Mouse (Mus musculus): ENCODE measurements at regions not wholly inside any gene's neighbourhood (a gene's known extent, or its start where the extent isn't known, plus 50 kb on each side); places are given as distances from the start of the nearest gene placed in this dataset.

- no peak for DNase-seq
Observed at GRCm38 (mm10) chr9:63087195-63087594, 61.6 kb downstream of the Skor1 start.

GRCm38 (mm10) chr9:63086671-63087070 lies 62.1 kb downstream of the Skor1 start:
- no peak for DNase-seq

DNA sequence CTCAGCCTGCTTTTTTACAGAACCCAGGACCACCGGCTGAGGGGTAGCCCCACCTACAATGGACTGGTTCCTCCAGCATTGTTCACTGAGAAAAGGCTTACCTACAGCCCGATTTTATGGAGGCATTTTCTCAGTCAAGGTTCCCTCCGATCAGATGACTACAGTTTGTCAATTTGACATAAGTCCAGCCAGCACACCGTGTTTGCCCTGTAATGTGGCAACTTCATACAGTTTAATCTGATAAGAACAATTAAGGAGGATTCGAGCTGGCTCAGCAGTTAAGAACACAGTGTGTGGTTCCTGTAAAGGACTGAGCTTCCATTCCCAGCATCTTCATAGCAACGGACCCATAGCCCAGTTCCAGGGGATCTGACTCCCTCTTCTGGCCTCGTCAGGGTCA lies 65.9 kb downstream of the Skor1 start:
- no peak for DNase-seq

GRCm38 (mm10) chr9:63082311-63082710 lies 66.5 kb downstream of the Skor1 start:
- no peak for DNase-seq

- no peak for DNase-seq
Observed at GRCm38 (mm10) chr9:63080406-63080805, 68.4 kb downstream of the Skor1 start.

- DNase-seq: peak; percentile 16
Observed at GRCm38 (mm10) chr9:63075252-63075651, 73.5 kb downstream of the Skor1 start.

DNA sequence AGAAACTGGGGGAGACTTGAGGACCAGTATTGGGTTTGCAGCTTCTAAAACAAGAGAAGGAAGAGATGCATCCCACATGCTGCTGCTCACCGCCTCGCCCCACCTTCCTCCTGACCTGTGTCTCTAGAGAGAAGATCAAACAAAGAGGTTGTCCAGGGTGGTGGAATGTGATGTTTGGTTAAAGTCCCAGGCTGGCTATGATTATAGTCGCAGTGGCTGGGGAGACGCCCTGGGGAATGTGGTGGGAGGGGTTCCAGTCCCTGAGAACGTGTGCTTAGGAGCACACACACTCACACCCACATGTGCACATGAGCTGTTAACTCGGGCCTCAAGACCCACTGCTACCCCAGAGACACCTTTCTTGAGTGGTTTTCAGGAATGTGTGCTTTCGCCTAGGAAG lies 74.0 kb downstream of the Skor1 start:
- DNase-seq: no peak

GRCm38 (mm10) chr9:63074023-63074750 lies 74.6 kb downstream of the Skor1 start:
- no peak for DNase-seq

- no peak for DNase-seq
Observed at GRCm38 (mm10) chr9:63071032-63071431, 77.7 kb downstream of the Skor1 start.

- no peak for DNase-seq
Observed at GRCm38 (mm10) chr9:63069919-63070318, 78.8 kb downstream of the Skor1 start.

DNA sequence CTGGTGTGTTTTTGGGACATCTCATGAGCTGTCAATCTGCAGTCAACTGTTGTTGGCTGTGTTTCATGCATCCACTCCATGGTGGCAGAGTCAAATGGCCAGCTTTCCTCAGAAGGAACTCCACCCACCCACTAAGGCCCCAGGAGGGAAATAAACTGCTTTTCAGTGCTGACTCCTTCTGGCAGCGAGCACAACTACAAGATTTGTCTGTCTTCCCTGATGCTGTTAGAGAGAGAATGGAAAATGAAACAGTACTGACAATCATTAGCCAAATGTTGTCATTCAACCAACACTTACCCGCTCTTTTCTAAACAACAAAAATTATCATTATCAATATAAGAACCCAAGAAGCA lies 79.3 kb upstream of the Pias1 start:
- no peak for DNase-seq

DNA sequence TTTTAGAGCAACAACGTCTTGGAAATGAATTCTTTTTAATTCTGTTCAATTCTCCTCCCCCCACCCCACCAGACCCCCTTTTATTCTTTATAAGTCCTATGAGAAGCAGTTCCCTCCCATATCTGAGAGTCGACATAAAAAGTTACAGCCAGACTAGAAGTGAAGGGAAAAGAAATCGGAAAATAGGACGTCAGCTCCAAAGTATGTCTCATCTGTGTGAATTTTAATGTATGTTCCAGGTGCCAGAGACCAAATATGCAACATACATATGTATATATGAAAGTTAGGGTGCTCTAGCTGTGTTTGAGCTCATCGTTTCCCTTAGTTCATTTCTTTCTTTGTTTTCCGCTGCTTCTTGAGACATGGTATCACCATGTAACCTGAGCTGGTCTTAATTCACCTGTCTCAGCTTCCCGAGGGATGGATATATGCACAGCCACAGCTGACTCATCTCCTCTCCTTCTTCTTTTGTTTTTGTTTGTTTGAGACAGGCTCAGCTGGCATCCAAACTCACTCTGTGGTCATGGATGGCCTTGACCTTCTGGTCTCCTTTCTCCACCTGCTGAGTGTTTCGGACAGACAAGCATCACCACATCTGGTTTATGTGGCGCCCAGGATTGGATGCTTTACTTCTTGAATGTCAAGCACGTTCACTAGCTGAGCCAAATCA lies 78.8 kb upstream of the Pias1 start:
- peak; percentile 14 for DNase-seq

DNA sequence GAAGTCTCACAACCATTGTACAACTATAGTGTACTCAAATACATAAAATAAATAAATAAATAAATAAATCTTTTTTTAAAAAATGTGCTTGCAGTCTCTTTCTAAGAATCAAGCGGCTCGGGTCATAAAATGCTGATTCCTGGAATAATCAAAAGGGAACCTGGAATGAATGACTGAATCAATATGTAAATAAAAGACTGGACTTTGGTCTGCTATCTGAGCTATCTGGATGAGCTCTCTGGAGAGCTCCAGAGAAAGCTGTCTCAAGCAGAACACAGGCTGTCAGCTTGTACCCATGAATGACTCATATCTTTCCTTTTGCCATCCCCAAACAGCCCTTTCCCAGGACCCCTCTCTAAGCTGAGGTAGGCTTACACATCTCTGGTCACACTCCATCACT lies 75.8 kb upstream of the Pias1 start:
- no peak for DNase-seq

GRCm38 (mm10) chr9:63060740-63061139 lies 73.0 kb upstream of the Pias1 start:
- DNase-seq: no peak

DNA sequence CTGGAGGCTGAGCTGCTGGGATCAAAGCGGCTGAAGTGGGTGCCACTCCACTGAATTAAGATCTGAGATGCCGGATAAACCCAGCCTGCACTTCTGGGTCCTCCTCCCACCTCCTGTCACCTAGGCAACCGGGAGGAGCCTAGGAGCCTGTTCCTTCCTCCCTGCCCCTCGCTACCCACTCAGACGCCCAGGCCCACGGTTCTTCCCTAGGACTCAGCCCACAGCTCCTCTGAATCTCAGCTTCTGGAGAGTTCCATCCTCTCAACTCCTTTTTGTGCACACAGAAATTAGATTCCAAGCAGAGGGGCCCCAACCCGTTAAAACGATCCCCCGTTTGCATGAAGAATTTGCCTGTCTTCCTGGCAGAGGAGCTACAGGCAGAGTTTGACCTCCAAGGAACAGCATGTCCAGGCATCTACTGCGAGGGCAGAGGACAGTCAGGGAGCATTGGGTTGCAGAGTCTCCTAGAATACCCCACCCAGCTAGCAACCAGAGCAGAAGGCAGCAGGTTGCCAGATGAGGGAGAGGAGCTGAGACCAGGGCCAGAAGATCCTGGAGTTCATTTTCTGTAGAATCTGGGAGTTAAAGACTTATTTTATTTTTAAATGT lies 71.6 kb upstream of the Pias1 start:
- peak; percentile 81 for DNase-seq

GRCm38 (mm10) chr9:63058506-63059233 lies 70.9 kb upstream of the Pias1 start:
- DNase-seq: peak; percentile 19

- DNase-seq: no peak
Observed at GRCm38 (mm10) chr9:63056695-63057349, 69.1 kb upstream of the Pias1 start.

DNA sequence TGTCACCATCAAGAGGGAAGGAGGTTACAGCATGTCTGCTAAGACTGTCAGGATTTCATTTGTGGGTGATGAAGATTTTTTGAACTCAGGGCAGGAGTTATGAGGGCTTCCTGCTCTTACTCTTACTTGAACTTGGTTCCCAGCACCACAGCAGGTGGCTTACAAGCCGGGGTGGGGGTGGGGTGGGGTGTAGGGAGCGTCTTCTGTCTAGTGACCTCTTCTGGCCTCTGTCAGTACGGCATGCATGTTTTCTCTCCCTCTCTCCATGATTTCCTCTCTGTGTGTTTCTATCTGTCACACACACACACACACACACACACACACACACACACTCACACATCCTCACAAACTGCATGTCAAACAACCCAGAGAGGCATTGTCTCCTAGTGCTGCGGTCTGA lies 64.5 kb upstream of the Pias1 start:
- no peak for DNase-seq

DNA sequence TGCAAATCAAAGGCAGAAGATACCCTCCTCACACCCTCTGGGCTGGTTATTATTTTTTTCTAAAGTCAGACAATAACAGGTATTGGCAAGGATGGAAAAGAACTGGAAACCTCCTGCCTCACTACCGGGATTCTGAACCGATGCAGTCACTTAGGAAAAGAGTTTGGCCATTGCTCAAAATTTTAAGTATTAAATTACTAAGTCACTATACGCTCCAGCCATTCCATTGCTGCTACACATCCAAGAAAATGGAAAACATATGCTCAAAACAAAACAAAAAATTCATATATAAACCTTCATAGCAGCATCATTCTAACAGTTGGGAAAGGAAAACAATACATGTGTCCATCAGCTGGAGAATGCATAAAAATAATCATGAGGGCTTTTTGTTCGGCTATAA lies 63.9 kb upstream of the Pias1 start:
- no peak for DNase-seq

DNA sequence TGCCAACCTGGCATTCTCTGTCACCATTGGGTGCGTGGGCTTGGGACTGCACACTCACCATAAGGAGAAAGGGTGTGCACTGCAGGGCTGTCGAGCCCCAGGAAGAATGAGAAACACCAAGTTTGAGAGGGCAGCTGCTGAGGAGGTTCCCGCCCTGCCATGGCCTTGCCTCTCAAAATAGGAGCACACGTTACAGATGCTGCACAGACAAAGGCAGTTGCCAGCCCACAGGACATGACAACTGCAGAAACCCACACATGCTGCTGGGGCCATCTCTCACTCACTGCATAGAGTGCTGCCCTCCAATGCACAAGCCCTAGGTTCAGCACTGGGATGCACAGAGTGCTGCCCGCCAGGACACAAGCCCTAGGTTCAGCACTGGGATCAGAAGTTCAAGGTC lies 61.6 kb upstream of the Pias1 start:
- DNase-seq: no peak

DNA sequence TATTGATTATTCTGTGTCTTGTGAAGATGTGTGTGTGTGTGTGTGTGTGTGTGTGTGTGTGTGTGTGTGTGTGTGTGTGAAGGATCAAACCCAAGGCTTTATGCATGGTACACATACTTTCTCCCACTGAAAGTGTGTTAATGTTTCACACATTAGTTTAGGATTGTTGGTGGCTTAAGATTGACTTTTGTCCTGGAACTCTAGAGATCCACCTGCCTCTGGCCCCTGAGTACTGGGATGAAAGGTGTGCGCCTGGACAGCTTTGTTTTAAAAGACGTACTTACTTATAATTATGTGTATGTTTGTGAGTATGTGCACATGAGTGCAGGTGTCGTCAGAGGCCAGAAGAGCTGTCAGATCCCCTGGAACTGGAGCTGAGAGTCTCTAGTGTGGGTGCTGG lies 59.3 kb upstream of the Pias1 start:
- DNase-seq: no peak

DNA sequence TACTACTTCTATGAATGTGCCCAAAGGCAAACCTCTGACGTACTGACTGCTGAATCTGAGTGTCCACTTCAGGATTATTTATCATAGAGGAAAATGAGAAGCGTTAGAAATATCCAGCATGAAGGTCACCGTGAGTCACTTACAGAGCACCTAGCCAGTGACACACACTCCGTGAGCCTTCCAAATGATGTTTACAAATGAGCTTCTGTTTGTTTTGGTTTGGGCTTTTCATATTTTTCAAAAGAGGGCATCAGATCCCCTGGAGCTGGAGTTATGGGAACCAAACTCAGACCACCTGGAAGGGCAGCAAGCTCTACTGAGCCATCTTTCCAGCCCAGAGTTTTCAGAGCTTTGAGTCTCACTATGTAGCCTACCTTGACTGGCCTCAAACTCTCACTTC lies 57.8 kb upstream of the Pias1 start:
- DNase-seq: no peak

- no peak for DNase-seq
Observed at GRCm38 (mm10) chr9:63043304-63043703, 55.6 kb upstream of the Pias1 start.

Data from adrenal gland, postnatal 14 days (tissue).